Mouse (Mus musculus) heart, embryonic 15.5 days (tissue): ENCODE measurements around the gene Setd6. TPM values are rescaled to one million over a fixed set of nuclear protein-coding genes. Genes with fewer than 3 reads are reported as not detected.

ENCODE experiments used
- ATAC-seq: fragments of 200-750 bp; cut with Nextera tagmentation; replicated peaks from 2 replicates; pipeline ENCODE4 v1.8.0; 2017; ENCODE audit warnings: low read depth, moderate TSS enrichment; ENCODE audit not compliant: insufficient number of reproducible peaks, insufficient read depth, low FRiP score
- H3K27ac ChIP-seq: fragments of 300-500 bp; sonication (generic); 2 replicates; pipeline ENCODE4 v1.5.1; 2015; ENCODE audit warnings: mild to moderate bottlenecking, inconsistent platforms
- H3K27me3 ChIP-seq: fragments of 300-500 bp; sonication (generic); 2 replicates; pipeline ENCODE4 v1.6.1; 2015; ENCODE audit warnings: inconsistent platforms
- H3K36me3 ChIP-seq: fragments of 300-500 bp; sonication (generic); 2 replicates; pipeline ENCODE4 v1.6.1; 2015; ENCODE audit warnings: mild to moderate bottlenecking, inconsistent platforms
- H3K4me1 ChIP-seq: fragments of 300-500 bp; sonication (generic); replicated peaks from 2 replicates; pipeline ENCODE4 v1.6.1; 2015; ENCODE audit warnings: inconsistent platforms
- H3K4me2 ChIP-seq: fragments of 300-500 bp; sonication (generic); 2 replicates; pipeline ENCODE4 v1.6.1; 2015; ENCODE audit warnings: inconsistent platforms, mild to moderate bottlenecking, moderate library complexity
- H3K4me3 ChIP-seq: fragments of 300-500 bp; sonication (generic); 2 replicates; pipeline ENCODE4 v1.5.1; 2015; ENCODE audit warnings: mild to moderate bottlenecking, inconsistent platforms
- H3K9ac ChIP-seq: fragments of 300-500 bp; sonication (generic); 2 replicates; pipeline ENCODE4 v1.6.1; 2015; ENCODE audit warnings: mild to moderate bottlenecking, inconsistent platforms
- H3K9me3 ChIP-seq: fragments of 300-500 bp; sonication (generic); replicated peaks from 2 replicates; pipeline ENCODE4 v1.6.1; 2016; ENCODE audit warnings: inconsistent platforms
- WGBS: fragments of 180-500 bp; shearing (Covaris S2); methylation state at CpG from one replicate; pipeline ENCODE4 v1.1.7; 2015; ENCODE audit warnings: mixed read lengths; 5-methylcytosine and 5-hydroxymethylcytosine counted together
- microRNA-seq: library from miRNA; unstranded; fragments of <30 nt; microRNA quantifications from one replicate; pipeline ENCODE4, GENCODE M21; 2016
- polyA plus RNA-seq: library from polyadenylated mRNA; unstranded; fragments of >200 nt; fragmentation: Nextera tagmentation; extraction: Ambion mirVana; gene quantifications from 2 replicates; pipeline ENCODE4 v1.2.1, GENCODE M21; 2015

The Setd6 gene
- polyA plus RNA-seq, 1 experiment from 2014 or later, result 12.2 TPM

- Histone ChIP-seq H3K9ac (no peak overlapping the region), H3K27me3 (no peaks in the 10 kb centered on the region), H3K4me3 (no peak overlapping the region), H3K4me2 (no peak overlapping the region), H3K27ac (no peak overlapping the region), H3K4me1 (no peaks in the 10 kb centered on the region), H3K36me3 (peaks cover 88% of the 10 kb centered on the region), H3K9me3 (no peaks in the 10 kb centered on the region)
- ATAC-seq, result no peak
- WGBS, result 84% methylated on average over 1 of the region's 1 CpGs
These were observed 48.5 kb downstream of the Setd6 start for GRCm38 (mm10) chr8:95764133-95764532.

Small RNA genes lying within 50 kb of the gene (microRNA-seq; reads per million reads assigned to microRNA genes)
- gene Mir7073, result 0.63 reads per million

Other genes starting within 250 kb of the Setd6 start
- gene Csnk2a2, start 225.8 kb upstream of the Setd6 start, polyA plus RNA-seq, result 4.8 and 6.4 TPM in 2 replicates
- 2.4 and 2.9 TPM in 2 replicates for gene Ccdc113, start 181.8 kb upstream of the Setd6 start, polyA plus RNA-seq
- not detected in 2 replicates for gene Prss54, start 139.5 kb upstream of the Setd6 start, polyA plus RNA-seq
- gene Gins3, start 82.4 kb upstream of the Setd6 start, polyA plus RNA-seq, result 13.2 and 13.5 TPM in 2 replicates
- 295 and 301 TPM in 2 replicates for gene Ndrg4, start 38.9 kb upstream of the Setd6 start, polyA plus RNA-seq
- 37.2 and 45.0 TPM in 2 replicates for gene Cnot1, start 91.6 kb downstream of the Setd6 start, polyA plus RNA-seq
- gene Sap18b, start 109.5 kb downstream of the Setd6 start, polyA plus RNA-seq, result 216 and 275 TPM in 2 replicates
- gene Slc38a7, start 137.7 kb downstream of the Setd6 start, polyA plus RNA-seq, result 10.1 and 13.7 TPM in 2 replicates
- gene Got2, start 172.7 kb downstream of the Setd6 start, polyA plus RNA-seq, result 355 and 390 TPM in 2 replicates